Mouse (Mus musculus) stomach, embryonic 14.5 days (tissue): ENCODE results near the gene Tnfsf14. TPM values are rescaled to one million over a fixed set of nuclear protein-coding genes. Genes with fewer than 3 reads are reported as not detected.

Source experiments
- ATAC-seq: fragments of 200-750 bp; cut with Nextera tagmentation; 2 replicates; pipeline ENCODE4 v1.8.0; 2017; ENCODE audit warnings: low read depth, moderate TSS enrichment; ENCODE audit not compliant: insufficient number of reproducible peaks, insufficient read depth, low FRiP score
- H3K27ac ChIP-seq: fragments of 300-500 bp; sonication (generic); 2 replicates; pipeline ENCODE4 v1.5.1; 2014; ENCODE audit warnings: mild to moderate bottlenecking, low read length, moderate library complexity, mixed read lengths
- H3K27me3 ChIP-seq: fragments of 300-500 bp; sonication (generic); 2 replicates; pipeline ENCODE4 v1.6.1; 2014; ENCODE audit warnings: low read length, control low read depth, mixed read lengths; ENCODE audit not compliant: control insufficient read depth, insufficient read depth
- H3K36me3 ChIP-seq: fragments of 300-500 bp; sonication (generic); 2 replicates; pipeline ENCODE4 v1.6.1; 2014; ENCODE audit warnings: mild to moderate bottlenecking, control low read depth, low read length, moderate library complexity, mixed read lengths; ENCODE audit not compliant: control insufficient read depth, insufficient read depth
- H3K4me1 ChIP-seq: fragments of 300-500 bp; sonication (generic); 2 replicates; pipeline ENCODE4 v1.6.1; 2014; ENCODE audit warnings: low read length, control low read depth, mixed read lengths; ENCODE audit not compliant: control insufficient read depth, insufficient read depth
- H3K4me2 ChIP-seq: fragments of 300-500 bp; sonication (generic); replicated peaks from 2 replicates; pipeline ENCODE4 v1.6.1; 2014; ENCODE audit warnings: low read depth, low read length, control low read depth
- H3K4me3 ChIP-seq: fragments of 300-500 bp; sonication (generic); 2 replicates; pipeline ENCODE4 v1.5.1; 2014; ENCODE audit warnings: low read depth, low read length, control low read depth
- H3K9ac ChIP-seq: fragments of 300-500 bp; sonication (generic); replicated peaks from 2 replicates; pipeline ENCODE4 v1.6.1; 2014; ENCODE audit warnings: low read depth, mild to moderate bottlenecking, control low read depth, low read length, moderate library complexity, mixed read lengths
- H3K9me3 ChIP-seq: fragments of 300-500 bp; sonication (generic); 2 replicates; pipeline ENCODE4 v1.6.1; 2016; ENCODE audit warnings: low read depth, low read length, control low read depth; ENCODE audit not compliant: control insufficient read depth
- WGBS: fragments of 180-500 bp; shearing (Covaris S2); extraction: QIAGEN DNeasy Blood & Tissue Kit; methylation state at CpG from one replicate; pipeline ENCODE4 v1.1.7; 2014; 5-methylcytosine and 5-hydroxymethylcytosine counted together
- polyA plus RNA-seq: library from polyadenylated mRNA; unstranded; fragments of >200 nt; fragmentation: Nextera tagmentation; extraction: Ambion mirVana; gene quantifications from 2 replicates; pipeline ENCODE4 v1.2.1, GENCODE M21; 2014

Tnfsf14 gene
- polyA plus RNA-seq, 1 experiment from 2014 or later = not detected

- Histone ChIP-seq H3K27ac (no peak overlapping the region), H3K27me3 (no peaks in the 10 kb centered on the region), H3K9ac (no peak overlapping the region), H3K9me3 (no peaks in the 10 kb centered on the region), H3K4me1 (no peaks in the 10 kb centered on the region), H3K4me2 (0 out of 2 replicates have a peak overlapping the region, but pooled peaks have one; percentile 12), H3K4me3 (no peak overlapping the region), H3K36me3 (no peaks in the 10 kb centered on the region)
- WGBS = 12% methylated on average over 11 of the region's 11 CpGs
- ATAC-seq = 0 out of 2 replicates have a peak, but pooled peaks have one; percentile 50
These were observed 26.9 kb downstream of the Tnfsf14 start for GRCm38 (mm10) chr17:57166800-57167791.

- Histone ChIP-seq H3K9me3 (no peaks in the 10 kb centered on the region), H3K4me2 (no peak overlapping the region), H3K4me1 (no peaks in the 10 kb centered on the region), H3K27ac (no peak overlapping the region), H3K36me3 (no peaks in the 10 kb centered on the region), H3K4me3 (no peak overlapping the region), H3K9ac (no peak overlapping the region), H3K27me3 (no peaks in the 10 kb centered on the region)
- ATAC-seq = no peak
- WGBS = 80% methylated on average over 4 of the region's 4 CpGs
These were observed 40.2 kb downstream of the Tnfsf14 start for GRCm38 (mm10) chr17:57153787-57154186.

GRCm38 (mm10) chr17:57153006-57153405 lies 41.0 kb downstream of the Tnfsf14 start:
- no peaks in the 10 kb centered on the region for H3K9me3 ChIP-seq
- WGBS = 93% methylated on average over 6 of the region's 6 CpGs
- no peak overlapping the region for H3K27ac ChIP-seq
- H3K4me1 ChIP-seq = no peaks in the 10 kb centered on the region
- H3K4me2 ChIP-seq = no peak overlapping the region
- H3K27me3 ChIP-seq = 0 out of 2 replicates have a peak, but pooled peaks cover 5% of the 10 kb centered on the region
- no peak overlapping the region for H3K4me3 ChIP-seq
- no peaks in the 10 kb centered on the region for H3K36me3 ChIP-seq
- ATAC-seq = no peak
- no peak overlapping the region for H3K9ac ChIP-seq

GRCm38 (mm10) chr17:57148994-57149803 lies 44.8 kb downstream of the Tnfsf14 start, which contains the start of gene Cd70:
TSS of gene Cd70 (minus strand) at chr17:57149777.
- no peak for ATAC-seq
- no peaks in the 10 kb centered on the region for H3K36me3 ChIP-seq
- H3K4me2 ChIP-seq = peak within 1 kb of the TSS; percentile 39
- peak within 1 kb of the TSS; percentile 25 for H3K4me3 ChIP-seq
- 3% methylated on average over 39 of the region's 39 CpGs for WGBS
- H3K27me3 ChIP-seq = peaks cover 7% of the 10 kb centered on the region; the same call in 1 of the 2 replicates
- H3K9me3 ChIP-seq = no peaks in the 10 kb centered on the region
- no peak within 1 kb of the TSS for H3K9ac ChIP-seq
- no peak within 1 kb of the TSS for H3K27ac ChIP-seq
- no peaks in the 10 kb centered on the region for H3K4me1 ChIP-seq

GRCm38 (mm10) chr17:57148343-57148742 lies 45.6 kb downstream of the Tnfsf14 start:
- Histone ChIP-seq H3K36me3 (no peaks in the 10 kb centered on the region), H3K27me3 (peaks cover 7% of the 10 kb centered on the region; the same call in 1 of the 2 replicates), H3K9me3 (no peaks in the 10 kb centered on the region), H3K27ac (no peak overlapping the region), H3K4me3 (no peak overlapping the region), H3K9ac (no peak overlapping the region), H3K4me2 (no peak overlapping the region), H3K4me1 (no peaks in the 10 kb centered on the region)
- no peak for ATAC-seq
- 64% methylated on average over 4 of the region's 4 CpGs for WGBS

GRCm38 (mm10) chr17:57145115-57145514 lies 48.9 kb downstream of the Tnfsf14 start:
- ATAC-seq = no peak
- no peaks in the 10 kb centered on the region for H3K9me3 ChIP-seq
- no peak overlapping the region for H3K9ac ChIP-seq
- H3K4me2 ChIP-seq = no peak overlapping the region
- 55% methylated on average over 1 of the region's 1 CpGs for WGBS
- H3K36me3 ChIP-seq = no peaks in the 10 kb centered on the region
- no peak overlapping the region for H3K4me3 ChIP-seq
- no peak overlapping the region for H3K27ac ChIP-seq
- no peaks in the 10 kb centered on the region for H3K4me1 ChIP-seq
- H3K27me3 ChIP-seq = peaks cover 7% of the 10 kb centered on the region; the same call in 1 of the 2 replicates

GRCm38 (mm10) chr17:57143704-57144103 lies 50.3 kb downstream of the Tnfsf14 start:
- no peak overlapping the region for H3K9ac ChIP-seq
- H3K27me3 ChIP-seq = peaks cover 7% of the 10 kb centered on the region; the same call in 1 of the 2 replicates
- no peaks in the 10 kb centered on the region for H3K9me3 ChIP-seq
- H3K4me2 ChIP-seq = no peak overlapping the region
- H3K4me1 ChIP-seq = no peaks in the 10 kb centered on the region
- H3K36me3 ChIP-seq = no peaks in the 10 kb centered on the region
- H3K27ac ChIP-seq = no peak overlapping the region
- no peak overlapping the region for H3K4me3 ChIP-seq
- WGBS = 71% methylated on average over 3 of the region's 3 CpGs
- no peak for ATAC-seq

- 91% methylated on average over 3 of the region's 3 CpGs for WGBS
- Histone ChIP-seq H3K9ac (no peak overlapping the region), H3K4me2 (no peak overlapping the region), H3K27me3 (no peaks in the 10 kb centered on the region), H3K36me3 (no peaks in the 10 kb centered on the region), H3K4me3 (no peak overlapping the region), H3K4me1 (no peaks in the 10 kb centered on the region), H3K27ac (no peak overlapping the region), H3K9me3 (no peaks in the 10 kb centered on the region)
- ATAC-seq = no peak
These were observed 54.3 kb downstream of the Tnfsf14 start for GRCm38 (mm10) chr17:57139708-57140107.
